Mouse (Mus musculus) limb, embryonic 11.5 days (tissue): Measurements from ENCODE around the gene Tmem245. TPM values are rescaled to one million over a fixed set of nuclear protein-coding genes. Genes with fewer than 3 reads are reported as not detected.

Experiments used
- ATAC-seq: fragments of 200-750 bp; cut with Nextera tagmentation; 2 replicates; pipeline ENCODE4 v1.8.0; 2017; ENCODE audit warnings: low read depth; ENCODE audit not compliant: insufficient number of reproducible peaks, low FRiP score, low TSS enrichment
- DNase-seq: peaks from one replicate; pipeline ENCODE4 v3.0.0-alpha.2; 2015; ENCODE audit warnings: low spot score
- H3K27ac ChIP-seq: fragments of 300-500 bp; sonication (generic); replicated peaks from 2 replicates; pipeline ENCODE4 v1.5.1; 2014; ENCODE audit warnings: low read depth, mild to moderate bottlenecking, low read length
- H3K27me3 ChIP-seq: fragments of 300-500 bp; sonication (generic); 2 replicates; pipeline ENCODE4 v1.6.1; 2014; ENCODE audit warnings: mild to moderate bottlenecking, low read length, mixed read lengths; ENCODE audit not compliant: control insufficient read depth, insufficient read depth
- H3K36me3 ChIP-seq: fragments of 300-500 bp; sonication (generic); 2 replicates; pipeline ENCODE4 v1.6.1; 2014; ENCODE audit warnings: mild to moderate bottlenecking, low read length, moderate library complexity, mixed read lengths; ENCODE audit not compliant: control insufficient read depth, insufficient read depth
- H3K4me1 ChIP-seq: fragments of 300-500 bp; sonication (generic); 2 replicates; pipeline ENCODE4 v1.6.1; 2014; ENCODE audit warnings: low read length, mixed read lengths; ENCODE audit not compliant: control insufficient read depth, insufficient read depth
- H3K4me2 ChIP-seq: fragments of 300-500 bp; sonication (generic); 2 replicates; pipeline ENCODE4 v1.6.1; 2014; ENCODE audit warnings: low read depth, mild to moderate bottlenecking, moderate library complexity; ENCODE audit not compliant: severe bottlenecking
- H3K4me3 ChIP-seq: fragments of 300-500 bp; sonication (generic); 2 replicates; pipeline ENCODE4 v1.5.1; 2014; ENCODE audit warnings: low read depth, low read length
- H3K9ac ChIP-seq: fragments of 300-500 bp; sonication (generic); 2 replicates; pipeline ENCODE4 v1.6.1; 2014; ENCODE audit warnings: mild to moderate bottlenecking, low read length
- H3K9me3 ChIP-seq: fragments of 300-500 bp; sonication (generic); 2 replicates; pipeline ENCODE4 v1.6.1; 2016; ENCODE audit warnings: low read length; ENCODE audit not compliant: control insufficient read depth
- WGBS: fragments of 180-500 bp; shearing (Covaris S2); extraction: QIAGEN DNeasy Blood & Tissue Kit; methylation state at CpG from one replicate; pipeline ENCODE4 v1.1.7; 2014; 5-methylcytosine and 5-hydroxymethylcytosine counted together
- polyA plus RNA-seq: library from polyadenylated mRNA; unstranded; fragments of >200 nt; fragmentation: Nextera tagmentation; extraction: Ambion mirVana; gene quantifications from 2 replicates; pipeline ENCODE4 v1.2.1, GENCODE M21; 2014

Gene Tmem245
- polyA plus RNA-seq, 1 experiment from 2014 or later: 8.8 TPM

DNA sequence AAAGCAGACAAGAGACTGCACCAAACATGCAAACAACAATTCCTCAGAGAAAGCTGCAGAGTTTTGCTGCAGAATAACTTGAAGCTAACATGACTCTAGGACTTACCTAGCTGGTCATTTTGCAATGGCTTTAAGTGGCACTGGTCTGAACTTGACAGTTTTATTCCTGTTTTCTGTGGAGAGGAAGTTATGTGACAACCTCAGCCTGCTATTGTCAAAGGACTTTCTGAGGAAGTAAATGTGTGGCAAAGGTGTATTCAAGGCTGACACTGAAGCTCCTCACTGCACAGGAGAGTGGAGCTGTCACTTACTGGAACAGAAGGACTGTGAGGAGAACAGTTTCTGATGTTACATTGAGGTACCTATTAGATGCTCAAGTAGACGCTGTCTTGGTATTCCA lies 32.5 kb downstream of the Tmem245 start:
- DNase-seq (no peak), ATAC-seq (no peak)
- Histone ChIP-seq H3K36me3 (peaks cover 5% of the 10 kb centered on the region), H3K27me3 (no peaks in the 10 kb centered on the region), H3K27ac (no peak overlapping the region), H3K9ac (no peak overlapping the region), H3K9me3 (no peaks in the 10 kb centered on the region), H3K4me2 (no peak overlapping the region), H3K4me1 (peaks cover 7% of the 10 kb centered on the region; the same call in 1 of the 2 replicates), H3K4me3 (no peak overlapping the region)
- 95% methylated on average over 1 of the region's 1 CpGs for WGBS

DNA sequence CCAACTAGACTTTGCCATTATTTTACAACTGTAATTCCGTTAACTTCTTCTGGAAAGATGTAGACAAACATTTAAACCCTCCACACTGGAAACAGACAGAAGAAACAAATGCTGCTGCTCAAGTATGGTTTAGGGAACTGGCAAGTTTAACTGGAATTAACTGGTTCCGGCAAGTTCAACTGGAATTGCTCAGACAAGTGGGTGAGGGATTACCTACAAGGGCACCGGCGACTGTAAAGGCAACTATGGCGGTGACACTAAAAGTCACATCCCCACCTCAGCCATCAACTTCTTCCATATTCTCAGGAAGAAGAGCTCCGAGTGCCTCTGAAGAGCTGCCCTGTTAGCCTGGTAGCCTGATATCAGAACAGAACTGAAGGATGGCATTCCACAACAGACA lies 32.9 kb downstream of the Tmem245 start:
- Histone ChIP-seq H3K36me3 (peaks cover 5% of the 10 kb centered on the region), H3K4me1 (peaks cover 7% of the 10 kb centered on the region; the same call in 1 of the 2 replicates), H3K27me3 (no peaks in the 10 kb centered on the region), H3K4me2 (no peak overlapping the region), H3K9ac (no peak overlapping the region), H3K9me3 (no peaks in the 10 kb centered on the region), H3K27ac (no peak overlapping the region), H3K4me3 (no peak overlapping the region)
- no peak for ATAC-seq
- no peak for DNase-seq
- WGBS: 91% methylated on average over 6 of the region's 6 CpGs

DNA sequence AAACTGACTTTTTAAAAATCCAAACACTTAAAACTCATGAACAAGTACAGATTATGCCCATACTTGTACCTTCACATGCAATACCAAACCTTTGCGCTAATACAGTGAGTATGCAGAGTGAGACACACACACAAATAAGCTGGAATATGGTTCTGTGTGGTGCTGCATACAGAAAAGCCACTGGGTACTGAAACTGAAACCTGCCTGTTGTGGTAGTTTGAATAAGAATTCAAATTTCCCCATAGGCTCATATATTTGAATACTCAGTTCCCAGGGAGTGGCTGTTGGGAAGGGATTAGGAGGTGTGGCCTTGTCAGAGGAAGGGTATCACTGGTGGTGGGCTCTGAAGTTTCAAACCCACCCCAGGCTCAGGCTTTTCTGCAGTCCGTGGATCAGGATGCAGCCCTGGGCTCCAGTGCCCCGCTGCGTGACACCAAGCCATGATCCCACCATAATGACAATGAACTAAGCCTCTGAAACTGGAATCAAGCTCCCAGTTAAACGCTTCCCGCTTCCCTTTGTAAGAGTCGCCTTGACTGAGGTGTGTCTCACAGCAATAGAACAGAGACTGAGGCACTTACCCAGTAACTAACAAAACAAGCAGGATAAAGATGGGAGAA lies 34.7 kb downstream of the Tmem245 start:
- Histone ChIP-seq H3K9ac (no peak overlapping the region), H3K4me1 (peaks cover 7% of the 10 kb centered on the region; the same call in 1 of the 2 replicates), H3K9me3 (no peaks in the 10 kb centered on the region), H3K27me3 (no peaks in the 10 kb centered on the region), H3K4me3 (no peak overlapping the region), H3K4me2 (no peak overlapping the region), H3K27ac (no peak overlapping the region), H3K36me3 (peaks cover 5% of the 10 kb centered on the region)
- ATAC-seq (no peak), DNase-seq (no peak)
- WGBS: 93% methylated on average over 7 of the region's 7 CpGs

DNA sequence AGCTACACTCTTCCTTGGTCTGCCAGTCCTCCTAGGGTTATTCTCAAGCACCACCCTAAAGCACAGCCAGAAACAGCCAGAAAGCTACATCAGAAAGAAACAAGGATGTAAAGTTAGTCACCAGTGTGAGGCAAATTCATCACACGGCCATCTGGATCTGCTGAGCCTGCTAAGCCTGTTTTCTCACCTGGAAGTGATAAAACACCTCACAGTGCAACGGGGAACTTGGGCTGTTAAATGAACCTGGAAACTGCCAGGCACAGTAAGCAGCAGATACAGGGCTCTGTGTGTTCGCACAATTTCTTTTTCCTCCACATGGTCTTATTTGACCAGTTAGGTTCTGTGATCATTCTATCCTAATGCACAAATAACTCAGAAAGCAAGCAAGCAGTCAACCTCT lies 37.7 kb downstream of the Tmem245 start:
- no peaks in the 10 kb centered on the region for H3K27me3 ChIP-seq
- peak overlapping the region; percentile 43; the same call in 1 of the 2 replicates for H3K27ac ChIP-seq
- H3K9ac ChIP-seq: no peak overlapping the region
- DNase-seq (peak; percentile 48), ATAC-seq (peak; percentile 76; the same call in 1 of the 2 replicates)
- no peak overlapping the region for H3K4me2 ChIP-seq
- WGBS: 29% methylated on average over 3 of the region's 3 CpGs
- no peak overlapping the region for H3K4me3 ChIP-seq
- H3K36me3 ChIP-seq: peaks cover 3% of the 10 kb centered on the region; the same call in 1 of the 2 replicates
- H3K9me3 ChIP-seq: no peaks in the 10 kb centered on the region
- H3K4me1 ChIP-seq: peaks cover 7% of the 10 kb centered on the region; the same call in 1 of the 2 replicates

DNA sequence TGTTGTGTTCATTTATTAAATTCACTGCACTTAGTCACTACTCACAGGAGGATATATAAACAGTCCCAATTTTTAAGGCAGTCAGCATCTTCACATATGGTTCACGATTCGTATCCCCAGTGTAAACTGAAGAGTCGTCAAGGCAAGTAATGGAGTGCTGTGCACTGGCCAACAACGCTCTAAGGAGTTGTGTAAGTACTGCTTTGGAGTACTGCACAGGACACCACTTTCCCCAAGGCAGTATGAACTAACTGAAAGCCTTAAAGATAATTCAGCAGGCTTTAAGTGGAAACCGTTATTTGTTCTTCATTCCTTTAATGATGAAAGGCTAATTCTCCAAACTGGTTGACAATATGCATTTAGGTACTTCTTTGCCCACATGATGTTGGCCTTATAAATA lies 39.6 kb downstream of the Tmem245 start:
- Histone ChIP-seq H3K9me3 (no peaks in the 10 kb centered on the region), H3K27ac (no peak overlapping the region), H3K27me3 (no peaks in the 10 kb centered on the region), H3K4me2 (no peak overlapping the region), H3K36me3 (peaks cover 13% of the 10 kb centered on the region; the same call in 1 of the 2 replicates), H3K4me1 (0 out of 2 replicates have a peak, but pooled peaks cover 5% of the 10 kb centered on the region), H3K4me3 (no peak overlapping the region), H3K9ac (no peak overlapping the region)
- DNase-seq (no peak), ATAC-seq (no peak)
- 92% methylated on average over 5 of the region's 5 CpGs for WGBS

DNA sequence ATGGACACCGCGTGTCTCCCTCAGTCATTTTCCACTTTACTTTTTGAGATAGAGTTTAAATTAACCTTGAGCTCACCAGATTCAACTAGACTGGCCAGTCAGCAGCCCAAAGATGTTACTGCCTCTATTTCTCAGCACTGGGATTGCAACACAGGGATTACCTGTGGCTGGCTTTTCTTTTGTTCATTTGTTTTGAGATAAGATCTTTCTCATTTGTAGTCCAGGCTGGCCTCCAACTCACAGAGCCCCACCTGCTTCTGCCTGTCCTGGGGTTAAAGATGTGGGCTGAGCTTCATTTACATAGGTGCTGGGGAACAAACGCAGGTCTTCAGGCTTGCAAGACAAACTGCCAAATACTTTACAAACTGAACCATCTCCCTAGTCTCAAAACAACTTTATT lies 40.3 kb downstream of the Tmem245 start:
- Histone ChIP-seq H3K9ac (no peak overlapping the region), H3K27ac (no peak overlapping the region), H3K4me2 (no peak overlapping the region), H3K9me3 (no peaks in the 10 kb centered on the region; the same call in 1 of the 2 replicates), H3K4me3 (no peak overlapping the region), H3K4me1 (0 out of 2 replicates have a peak, but pooled peaks cover 5% of the 10 kb centered on the region), H3K27me3 (no peaks in the 10 kb centered on the region), H3K36me3 (peaks cover 18% of the 10 kb centered on the region; the same call in 1 of the 2 replicates)
- no peak for ATAC-seq
- WGBS: 96% methylated on average over 3 of the region's 3 CpGs
- no peak for DNase-seq

DNA sequence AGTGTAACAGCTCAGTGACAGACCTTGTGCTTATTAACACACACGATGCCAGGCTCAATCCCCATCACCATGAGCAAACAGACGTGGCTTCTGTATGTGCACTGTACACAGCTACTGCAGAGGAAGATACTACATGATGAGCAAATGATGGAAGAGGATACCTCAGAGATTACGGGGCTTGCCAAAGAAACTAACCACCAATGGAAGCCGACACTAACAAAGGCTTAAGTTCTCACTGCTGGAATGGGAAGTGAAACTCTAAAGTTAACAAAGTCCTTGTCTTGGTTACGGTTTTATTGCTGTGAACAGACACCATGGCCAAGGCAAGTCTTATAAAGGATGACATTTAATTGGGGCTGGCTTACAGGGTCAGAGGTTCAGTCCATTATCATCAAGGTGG lies 41.7 kb downstream of the Tmem245 start:
- no peak for DNase-seq
- peaks cover 20% of the 10 kb centered on the region; the same call in 1 of the 2 replicates for H3K36me3 ChIP-seq
- H3K4me3 ChIP-seq: no peak overlapping the region
- H3K9me3 ChIP-seq: no peaks in the 10 kb centered on the region; the same call in 1 of the 2 replicates
- no peak for ATAC-seq
- H3K9ac ChIP-seq: no peak overlapping the region
- H3K27me3 ChIP-seq: no peaks in the 10 kb centered on the region
- 92% methylated on average over 5 of the region's 5 CpGs for WGBS
- no peak overlapping the region for H3K27ac ChIP-seq
- no peak overlapping the region for H3K4me2 ChIP-seq
- H3K4me1 ChIP-seq: 0 out of 2 replicates have a peak, but pooled peaks cover under 1% of the 10 kb centered on the region

DNA sequence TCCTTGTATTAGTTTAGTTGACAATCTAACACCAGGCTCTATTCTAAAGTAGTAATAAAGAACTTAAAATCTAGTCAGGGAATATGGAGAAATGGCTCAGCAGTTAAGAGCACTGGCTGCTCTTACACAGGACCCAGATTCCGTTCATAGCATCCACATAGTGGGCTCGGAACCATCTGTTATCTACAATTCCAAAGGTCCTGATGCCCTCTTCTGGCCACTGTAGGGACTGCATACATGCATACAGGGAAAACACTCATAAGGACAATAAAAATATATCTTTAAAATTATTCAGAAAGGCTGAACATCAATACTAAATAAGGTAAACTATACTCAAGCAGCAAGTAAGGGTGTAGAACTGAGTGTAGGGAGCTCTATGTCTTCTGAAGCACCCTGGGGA lies 45.6 kb downstream of the Tmem245 start:
- no peak overlapping the region for H3K4me3 ChIP-seq
- H3K4me1 ChIP-seq: no peaks in the 10 kb centered on the region
- no peak for ATAC-seq
- H3K27ac ChIP-seq: no peak overlapping the region
- H3K4me2 ChIP-seq: no peak overlapping the region
- no peak for DNase-seq
- no peak overlapping the region for H3K9ac ChIP-seq
- no peaks in the 10 kb centered on the region; the same call in 1 of the 2 replicates for H3K9me3 ChIP-seq
- H3K36me3 ChIP-seq: peaks cover 17% of the 10 kb centered on the region; the same call in 1 of the 2 replicates
- no peaks in the 10 kb centered on the region for H3K27me3 ChIP-seq
- WGBS: 96% methylated on average over 2 of the region's 2 CpGs
